Mouse (Mus musculus): ENCODE measurements around the gene Sox12. TPM values are rescaled to one million over a fixed set of nuclear protein-coding genes. Genes with fewer than 3 reads are reported as not detected.

Gene Sox12
- polyA plus RNA-seq, 1 experiment from 2014 or later, result 10.4 TPM

DNA sequence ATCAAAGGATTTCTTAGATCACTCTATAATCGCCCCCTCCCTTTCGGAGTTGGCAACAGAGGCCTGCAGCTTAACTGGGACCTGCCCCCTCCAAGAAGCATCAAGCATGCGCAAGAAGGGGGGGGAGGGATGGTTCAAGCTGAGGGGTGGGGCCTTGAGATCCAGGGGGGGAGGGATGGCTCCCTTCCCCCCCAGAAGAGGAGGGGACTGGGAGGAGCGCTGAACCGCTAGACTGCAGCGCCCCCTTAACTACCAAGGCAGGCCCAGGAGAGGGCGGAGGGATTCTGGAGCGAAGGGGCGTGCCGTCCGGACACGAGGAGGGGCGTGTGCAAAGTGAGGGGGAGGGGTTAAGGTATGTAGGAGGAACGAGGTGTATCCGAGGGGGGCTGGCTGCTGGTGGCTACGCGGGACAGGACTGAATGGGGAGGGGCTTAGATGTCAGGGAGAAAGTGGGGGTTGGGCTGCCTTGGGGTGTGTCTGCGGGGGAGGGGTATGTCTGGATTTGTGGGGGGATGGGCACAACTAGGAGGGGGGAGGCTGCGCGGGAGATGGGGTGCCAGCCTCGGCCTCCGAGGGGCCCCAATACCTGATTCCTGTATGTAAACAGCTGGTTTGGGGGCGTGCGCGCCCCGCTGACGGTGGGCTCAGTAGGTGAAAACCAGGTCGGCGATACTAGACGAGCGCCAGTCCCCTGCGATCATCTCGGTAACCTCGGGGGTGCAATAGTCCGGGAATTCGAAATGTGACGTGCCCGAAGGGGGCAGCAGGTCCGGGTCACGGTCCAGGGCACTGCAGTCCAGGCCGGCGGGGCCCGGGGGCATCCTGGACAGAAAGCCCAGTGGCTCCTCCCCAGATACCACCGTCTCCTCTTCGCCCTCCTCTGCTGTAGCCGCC, 1.5 kb downstream of the Sox12 start:
- Histone ChIP-seq H3K36me3 (ENCODE audit: control insufficient read depth, insufficient read depth, low read length) (peaks cover 16% of the 10 kb centered on the region; the same call in 1 of the 2 replicates), H3K9ac (ENCODE audit: low read depth, low read length) (peak overlapping the region; percentile 92), H3K4me2 (ENCODE audit: low read depth, low read length) (peak overlapping the region; percentile 79), H3K9me3 (ENCODE audit: control insufficient read depth, low read length) (no peaks in the 10 kb centered on the region), H3K27me3 (replicated peaks; ENCODE audit: control insufficient read depth, insufficient read depth, low read length) (no peaks in the 10 kb centered on the region), H3K27ac (replicated peaks; ENCODE audit: low read depth, low read length) (peak overlapping the region; percentile 100), H3K4me1 (ENCODE audit: control insufficient read depth, insufficient read depth, low read length) (peaks cover 15% of the 10 kb centered on the region; the same call in 1 of the 2 replicates), H3K4me3 (ENCODE audit: low read depth, low read length) (peak overlapping the region; percentile 86)
- DNase-seq (ENCODE audit: low spot score) (peak; percentile 99), ATAC-seq (ENCODE audit: low read depth) (peak; percentile 67)
- WGBS, result under 1% methylated on average over 30 of the region's 46 CpGs

GRCm38 (mm10) chr2:152395271-152395920, 2.5 kb downstream of the Sox12 start:
- peaks cover 16% of the 10 kb centered on the region; the same call in 1 of the 2 replicates for H3K36me3 ChIP-seq (ENCODE audit: control insufficient read depth, insufficient read depth, low read length)
- no peak for DNase-seq (ENCODE audit: low spot score)
- H3K27ac ChIP-seq (replicated peaks; ENCODE audit: low read depth, low read length), result 0 out of 2 replicates have a peak overlapping the region, but pooled peaks have one; percentile 3
- H3K9me3 ChIP-seq (ENCODE audit: control insufficient read depth, low read length), result no peaks in the 10 kb centered on the region
- H3K9ac ChIP-seq (ENCODE audit: low read depth, low read length), result peak overlapping the region; percentile 92
- H3K4me3 ChIP-seq (ENCODE audit: low read depth, low read length), result peak overlapping the region; percentile 86
- H3K27me3 ChIP-seq (replicated peaks; ENCODE audit: control insufficient read depth, insufficient read depth, low read length), result no peaks in the 10 kb centered on the region
- H3K4me2 ChIP-seq (ENCODE audit: low read depth, low read length), result peak overlapping the region; percentile 79
- peaks cover 15% of the 10 kb centered on the region; the same call in 1 of the 2 replicates for H3K4me1 ChIP-seq (ENCODE audit: control insufficient read depth, insufficient read depth, low read length)
- WGBS, result 24% methylated on average over 11 of the region's 13 CpGs
- no peak for ATAC-seq (ENCODE audit: low read depth)

GRCm38 (mm10) chr2:152393225-152394017, 4.4 kb downstream of the Sox12 start:
- H3K4me3 ChIP-seq (ENCODE audit: low read depth, low read length), result no peak overlapping the region
- 50% methylated on average over 9 of the region's 9 CpGs for WGBS
- 0 out of 2 replicates have a peak overlapping the region, but pooled peaks have one; percentile 79 for H3K4me2 ChIP-seq (ENCODE audit: low read depth, low read length)
- H3K9ac ChIP-seq (ENCODE audit: low read depth, low read length), result no peak overlapping the region; the same call in 1 of the 2 replicates
- no peaks in the 10 kb centered on the region for H3K27me3 ChIP-seq (replicated peaks; ENCODE audit: control insufficient read depth, insufficient read depth, low read length)
- DNase-seq (ENCODE audit: low spot score) (no peak), ATAC-seq (ENCODE audit: low read depth) (no peak)
- no peaks in the 10 kb centered on the region for H3K9me3 ChIP-seq (ENCODE audit: control insufficient read depth, low read length)
- no peak overlapping the region for H3K27ac ChIP-seq (replicated peaks; ENCODE audit: low read depth, low read length)
- H3K36me3 ChIP-seq (ENCODE audit: control insufficient read depth, insufficient read depth, low read length), result peaks cover 16% of the 10 kb centered on the region; the same call in 1 of the 2 replicates
- H3K4me1 ChIP-seq (ENCODE audit: control insufficient read depth, insufficient read depth, low read length), result peaks cover 11% of the 10 kb centered on the region; the same call in 1 of the 2 replicates

DNA sequence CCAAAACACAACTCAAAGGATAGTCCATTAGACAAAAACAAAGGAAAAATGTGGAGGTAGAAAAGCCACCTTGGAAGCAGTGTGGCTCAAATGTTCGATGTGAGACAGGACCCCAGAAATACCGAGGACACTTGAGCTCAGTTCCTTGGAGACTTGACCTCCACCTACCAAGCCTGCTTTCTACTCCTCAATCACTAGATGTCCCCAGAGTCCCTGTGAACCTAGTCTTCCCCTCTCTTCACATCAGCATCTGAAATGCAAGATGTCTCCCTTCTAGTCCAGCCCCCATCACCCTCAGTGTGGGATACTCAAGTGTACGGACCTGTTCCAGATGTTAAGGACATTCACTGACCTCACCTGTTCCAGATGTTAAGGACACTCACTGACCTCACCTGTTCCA, 5.1 kb downstream of the Sox12 start:
- DNase-seq (ENCODE audit: low spot score) (peak; percentile 82), ATAC-seq (ENCODE audit: low read depth) (no peak)
- H3K4me1 ChIP-seq (ENCODE audit: control insufficient read depth, insufficient read depth, low read length), result peaks cover 11% of the 10 kb centered on the region; the same call in 1 of the 2 replicates
- H3K4me3 ChIP-seq (ENCODE audit: low read depth, low read length), result no peak overlapping the region
- H3K27me3 ChIP-seq (replicated peaks; ENCODE audit: control insufficient read depth, insufficient read depth, low read length), result no peaks in the 10 kb centered on the region
- no peaks in the 10 kb centered on the region for H3K9me3 ChIP-seq (ENCODE audit: control insufficient read depth, low read length)
- no peak overlapping the region for H3K9ac ChIP-seq (ENCODE audit: low read depth, low read length)
- WGBS, result 13% methylated on average over 3 of the region's 3 CpGs
- no peak overlapping the region for H3K4me2 ChIP-seq (ENCODE audit: low read depth, low read length)
- H3K27ac ChIP-seq (replicated peaks; ENCODE audit: low read depth, low read length), result no peak overlapping the region
- H3K36me3 ChIP-seq (ENCODE audit: control insufficient read depth, insufficient read depth, low read length), result peaks cover 16% of the 10 kb centered on the region; the same call in 1 of the 2 replicates

DNA sequence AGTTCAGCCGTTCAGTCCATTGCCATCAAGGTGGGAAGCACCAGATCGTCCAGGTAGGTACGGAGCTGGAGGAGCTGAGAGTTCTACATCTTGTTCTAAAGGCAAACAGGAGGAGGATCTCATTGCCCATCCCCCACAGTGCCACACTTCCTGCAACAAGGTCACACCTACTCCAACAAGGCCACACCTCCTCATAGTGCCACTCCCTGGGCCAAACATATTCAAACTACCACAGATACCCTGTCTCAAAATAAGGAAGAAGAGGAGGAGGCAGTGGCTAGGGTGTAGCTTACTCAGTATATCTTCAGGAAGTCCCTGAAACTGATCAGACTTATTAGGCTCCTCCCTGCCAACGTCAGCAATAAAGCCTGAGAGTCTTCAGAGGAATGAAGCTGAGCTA, 13.7 kb downstream of the Sox12 start:
- Histone ChIP-seq H3K9ac (ENCODE audit: low read depth, low read length) (no peak overlapping the region), H3K27ac (replicated peaks; ENCODE audit: low read depth, low read length) (no peak overlapping the region), H3K36me3 (ENCODE audit: control insufficient read depth, insufficient read depth, low read length) (no peaks in the 10 kb centered on the region), H3K4me1 (ENCODE audit: control insufficient read depth, insufficient read depth, low read length) (no peaks in the 10 kb centered on the region), H3K9me3 (ENCODE audit: control insufficient read depth, low read length) (no peaks in the 10 kb centered on the region), H3K27me3 (replicated peaks; ENCODE audit: control insufficient read depth, insufficient read depth, low read length) (no peaks in the 10 kb centered on the region), H3K4me2 (ENCODE audit: low read depth, low read length) (no peak overlapping the region), H3K4me3 (ENCODE audit: low read depth, low read length) (no peak overlapping the region)
- 79% methylated on average over 4 of the region's 4 CpGs for WGBS
- no peak for ATAC-seq (ENCODE audit: low read depth)
- no peak for DNase-seq (ENCODE audit: low spot score)

DNA sequence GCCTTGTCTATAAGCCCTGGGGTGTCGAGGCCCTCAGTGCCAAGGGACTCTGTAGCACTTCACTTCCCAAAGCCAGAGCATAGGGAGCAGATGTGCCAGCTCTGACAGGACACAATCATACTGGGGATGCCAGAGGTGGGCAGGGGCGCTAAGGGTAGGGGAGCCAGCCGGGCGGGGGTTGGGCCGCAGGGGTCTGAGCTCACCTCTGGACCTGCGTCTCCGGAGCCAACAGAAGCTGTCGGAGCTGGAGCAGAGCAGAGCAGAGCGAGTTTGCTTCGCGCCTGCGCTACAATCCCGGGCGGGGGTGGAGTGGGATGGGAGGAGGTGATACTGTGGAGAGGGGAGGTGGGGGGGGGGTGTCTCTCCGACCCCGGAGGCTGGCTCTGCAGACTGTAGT, 21.5 kb downstream of the Sox12 start, which contains the start of gene Nrsn2:
Nrsn2 (minus strand) TSS at position 294 of the 397 bp plus-strand sequence.
- ATAC-seq (ENCODE audit: low read depth), result peak; percentile 79
- peak within 1 kb of the TSS; percentile 49 for H3K4me2 ChIP-seq (ENCODE audit: low read depth, low read length)
- no peaks in the 10 kb centered on the region for H3K9me3 ChIP-seq (ENCODE audit: control insufficient read depth, low read length)
- H3K27ac ChIP-seq (replicated peaks; ENCODE audit: low read depth, low read length), result no peak within 1 kb of the TSS; the same call in 1 of the 2 replicates
- peak; percentile 36 for DNase-seq (ENCODE audit: low spot score)
- peaks cover 8% of the 10 kb centered on the region; the same call in 1 of the 2 replicates for H3K27me3 ChIP-seq (replicated peaks; ENCODE audit: control insufficient read depth, insufficient read depth, low read length)
- H3K9ac ChIP-seq (ENCODE audit: low read depth, low read length), result peak within 1 kb of the TSS; percentile 57; the same call in 1 of the 2 replicates
- peaks cover 7% of the 10 kb centered on the region; the same call in 1 of the 2 replicates for H3K4me1 ChIP-seq (ENCODE audit: control insufficient read depth, insufficient read depth, low read length)
- H3K36me3 ChIP-seq (ENCODE audit: control insufficient read depth, insufficient read depth, low read length), result no peaks in the 10 kb centered on the region
- WGBS, result 4% methylated on average over 10 of the region's 16 CpGs
- H3K4me3 ChIP-seq (ENCODE audit: low read depth, low read length), result peak within 1 kb of the TSS; percentile 25

DNA sequence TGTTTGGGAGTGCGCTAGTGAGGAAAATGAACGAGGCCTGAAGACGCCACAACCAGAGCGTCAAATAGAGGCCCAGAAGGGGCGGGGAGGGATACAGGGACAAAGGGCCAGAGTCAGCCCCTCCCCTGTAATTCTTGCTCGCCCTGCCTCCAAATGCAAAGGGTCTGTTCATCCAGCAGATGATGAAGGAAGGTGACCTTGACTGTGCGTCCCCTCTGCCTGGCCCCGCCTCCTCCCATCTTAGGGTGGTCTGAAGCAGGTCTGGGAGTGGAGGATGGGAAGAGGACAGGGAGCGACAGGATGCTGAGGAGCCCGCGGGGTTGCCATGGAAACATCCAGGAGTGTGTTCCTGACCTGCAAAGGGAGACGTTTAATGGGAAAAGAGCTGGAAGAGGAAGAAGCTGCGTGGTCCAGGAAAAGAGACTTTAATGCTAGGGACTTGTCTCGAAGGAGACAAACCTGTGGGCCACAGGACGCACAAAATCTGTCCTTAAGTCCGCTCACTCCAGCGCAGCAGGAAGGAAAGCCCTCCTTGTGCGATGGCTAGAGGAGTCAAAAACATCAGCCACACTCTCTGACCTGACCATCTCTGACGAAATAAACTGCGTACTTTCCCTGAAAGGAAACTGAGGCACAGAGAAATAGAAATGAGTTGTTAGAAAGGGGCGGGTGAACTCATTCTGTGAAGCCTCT, 22.1 kb downstream of the Sox12 start:
- ATAC-seq (ENCODE audit: low read depth) (peak; percentile 67; the same call in 1 of the 2 replicates), DNase-seq (ENCODE audit: low spot score) (peak; percentile 30)
- no peaks in the 10 kb centered on the region for H3K9me3 ChIP-seq (ENCODE audit: control insufficient read depth, low read length)
- peak overlapping the region; percentile 49 for H3K4me2 ChIP-seq (ENCODE audit: low read depth, low read length)
- H3K4me1 ChIP-seq (ENCODE audit: control insufficient read depth, insufficient read depth, low read length), result peaks cover 7% of the 10 kb centered on the region; the same call in 1 of the 2 replicates
- H3K9ac ChIP-seq (ENCODE audit: low read depth, low read length), result peak overlapping the region; percentile 57; the same call in 1 of the 2 replicates
- H3K27me3 ChIP-seq (replicated peaks; ENCODE audit: control insufficient read depth, insufficient read depth, low read length), result peaks cover 8% of the 10 kb centered on the region; the same call in 1 of the 2 replicates
- no peaks in the 10 kb centered on the region for H3K36me3 ChIP-seq (ENCODE audit: control insufficient read depth, insufficient read depth, low read length)
- no peak overlapping the region; the same call in 1 of the 2 replicates for H3K27ac ChIP-seq (replicated peaks; ENCODE audit: low read depth, low read length)
- WGBS, result 6% methylated on average over 18 of the region's 21 CpGs
- H3K4me3 ChIP-seq (ENCODE audit: low read depth, low read length), result peak overlapping the region; percentile 25

Measured in embryonic facial prominence, embryonic 14.5 days (tissue).